Comparison of ENCODE assay signal across 7 mouse cellular contexts in genomic region chr13:95973368-95973958, GRCm38 (mm10).
DNase-seq lines count a peak whose midpoint lies in the region; ATAC-seq lines count a peak whose summit lies in the region.

No protein-coding gene starts in this region.

- ATAC-seq in hindbrain, embryonic 15.5 days (ENCODE audit: low FRiP score, low read depth) = peak; percentile 73

- H3K9ac ChIP-seq in hindbrain, embryonic 15.5 days = no peak overlapping the region

- no peaks in the 10 kb centered on the region for H3K27me3 ChIP-seq in hindbrain, embryonic 15.5 days
- H3K27me3 ChIP-seq in midbrain, embryonic 10.5 days (ENCODE audit: low read depth, poor library complexity, severe bottlenecking) = no peaks in the 10 kb centered on the region

- H3K9me3 ChIP-seq in hindbrain, embryonic 15.5 days = no peaks in the 10 kb centered on the region
- H3K9me3 ChIP-seq in midbrain, embryonic 10.5 days (replicated peaks) = no peaks in the 10 kb centered on the region

- H3K4me1 ChIP-seq in hindbrain, embryonic 15.5 days (replicated peaks) = 0 out of 2 replicates have a peak, but pooled peaks cover 2% of the 10 kb centered on the region
- peaks cover 4% of the 10 kb centered on the region for H3K4me1 ChIP-seq in midbrain, embryonic 10.5 days

- no peak overlapping the region for H3K27ac ChIP-seq in hindbrain, embryonic 15.5 days (replicated peaks)
- H3K27ac ChIP-seq in midbrain, embryonic 10.5 days (replicated peaks) = no peak overlapping the region

- no peak overlapping the region for H3K4me3 ChIP-seq in hindbrain, embryonic 15.5 days
- H3K4me3 ChIP-seq in midbrain, embryonic 10.5 days = no peak overlapping the region

- peak; percentile 54 for DNase-seq in R1 (ENCODE audit: low read depth, low spot score)
- DNase-seq in cerebellum, postnatal 14 days = peak; percentile 92 to 93
- DNase-seq in frontal cortex, postnatal 36 days (ENCODE audit: low spot score in 2 of 2) = peak; percentile 61 to 77
- peak; percentile 47 to 49 for DNase-seq in left cerebral cortex, postnatal 36 days (ENCODE audit: low spot score in 2 of 2)
- DNase-seq in midbrain, embryonic 10.5 days (ENCODE audit: low spot score) = peak; percentile 73
- DNase-seq in right cerebral cortex, postnatal 4 days = peak; percentile 62

- no peak overlapping the region for H3K4me2 ChIP-seq in hindbrain, embryonic 15.5 days

- 54% methylated on average over 11 of the region's 11 CpGs for WGBS in hindbrain, embryonic 15.5 days
- WGBS in midbrain, embryonic 10.5 days = 54% methylated on average over 11 of the region's 11 CpGs

- no peaks in the 10 kb centered on the region for H3K36me3 ChIP-seq in hindbrain, embryonic 15.5 days
- no peaks in the 10 kb centered on the region for H3K36me3 ChIP-seq in midbrain, embryonic 10.5 days

- intact Hi-C loops in left cerebral cortex, postnatal 36 days (cut with DNase I) = no loop called here
